Mouse (Mus musculus) lung, postnatal 4 days (tissue): ENCODE measurements around the gene 4933402D24Rik.
A peak's percentile ranks its signal among the peaks of the same experiment; 100 is the strongest.

Experiments used
- DNase-seq, 2 experiments: peaks; one replicate each; pipeline ENCODE4 v3.0.0; 2021

4933402D24Rik gene

GRCm38 (mm10) chr1:63769167-63769566 lies at the start of gene 4933402D24Rik:
Gene 4933402D24Rik (minus strand): TSS chr1:63769267.
- DNase-seq: no peak

GRCm38 (mm10) chr1:63808584-63808983 lies 39.5 kb upstream of the 4933402D24Rik start:
- DNase-seq: no peak

- DNase-seq: no peak
Observed at GRCm38 (mm10) chr1:63805095-63805494, 36.0 kb upstream of the 4933402D24Rik start.

GRCm38 (mm10) chr1:63794326-63794725 lies 25.3 kb upstream of the 4933402D24Rik start:
- DNase-seq: no peak

- DNase-seq: no peak
Observed at GRCm38 (mm10) chr1:63776902-63777630, 8.0 kb upstream of the 4933402D24Rik start.

- no peak for DNase-seq
Observed at GRCm38 (mm10) chr1:63776396-63776795, 7.3 kb upstream of the 4933402D24Rik start.

- no peak for DNase-seq
Observed at GRCm38 (mm10) chr1:63770309-63770708, 1.2 kb upstream of the 4933402D24Rik start.

GRCm38 (mm10) chr1:63768112-63768511 lies 955 bp downstream of the 4933402D24Rik start:
- no peak for DNase-seq

- DNase-seq: no peak
Observed at GRCm38 (mm10) chr1:63764395-63764794, 4.7 kb downstream of the 4933402D24Rik start.

- no peak for DNase-seq
Observed at GRCm38 (mm10) chr1:63763881-63764386, 5.1 kb downstream of the 4933402D24Rik start.

- DNase-seq: peak; percentile 31 to 43
Observed at GRCm38 (mm10) chr1:63763212-63763694, 5.8 kb downstream of the 4933402D24Rik start.

- no peak for DNase-seq
Observed at GRCm38 (mm10) chr1:63756005-63756404, 13.1 kb downstream of the 4933402D24Rik start.

GRCm38 (mm10) chr1:63730240-63730771 lies 38.8 kb downstream of the 4933402D24Rik start, which contains the start of the genes Mdh1b and Fastkd2:
Gene Mdh1b (minus strand): TSS chr1:63730318.
Gene Fastkd2 (plus strand): TSS chr1:63730614.
- peak; percentile 88 to 92 for DNase-seq

- peak in 1 of 2 experiments; percentile 4 for DNase-seq
Observed at GRCm38 (mm10) chr1:63729796-63730195, 39.3 kb downstream of the 4933402D24Rik start.

- DNase-seq: no peak
Observed at GRCm38 (mm10) chr1:63720161-63720560, 48.9 kb downstream of the 4933402D24Rik start.

GRCm38 (mm10) chr1:63708876-63709275 lies 60.2 kb downstream of the 4933402D24Rik start:
- DNase-seq: no peak

- DNase-seq: no peak
Observed at GRCm38 (mm10) chr1:63705733-63706132, 63.3 kb downstream of the 4933402D24Rik start.
